Comparison of ENCODE assay signal across 7 mouse cellular contexts in the genomic region with DNA sequence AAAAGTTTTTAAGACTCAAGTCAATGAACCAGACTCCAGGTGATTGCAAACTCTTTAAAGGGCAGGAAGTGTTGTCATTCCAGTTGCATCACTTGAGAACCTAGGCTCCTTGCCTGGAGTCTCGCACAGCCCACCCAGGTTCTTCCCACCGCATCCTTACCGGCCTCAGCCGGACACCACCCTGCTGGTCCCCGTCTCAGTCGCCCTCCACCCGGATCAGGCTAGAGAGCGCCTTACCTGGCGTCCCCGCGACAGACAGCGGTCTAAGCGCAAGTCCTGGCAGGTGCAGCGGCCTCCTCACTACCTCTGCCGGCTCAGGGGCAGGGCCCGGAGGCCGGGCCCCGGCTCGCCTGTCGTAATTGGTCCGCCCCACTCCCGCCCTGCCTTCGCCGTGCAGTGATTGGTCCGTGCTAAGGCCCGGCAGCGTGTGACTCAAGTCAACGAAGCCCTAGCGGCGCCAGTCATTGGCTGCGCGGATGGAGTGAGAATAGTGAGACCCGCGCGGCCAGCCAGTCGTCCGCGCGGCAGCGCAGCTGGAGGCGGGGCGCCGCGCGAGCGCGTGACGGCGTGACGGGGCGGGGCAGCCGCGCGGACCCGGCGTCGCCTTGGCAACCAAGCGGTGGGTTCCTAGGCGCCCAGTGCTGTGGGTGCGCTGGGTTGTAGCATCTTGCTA. TPM values are rescaled to one million over a fixed set of nuclear protein-coding genes. Genes with fewer than 3 reads are reported as not detected.
DNase-seq lines count a peak whose midpoint lies in the region; ATAC-seq lines count a peak whose summit lies in the region.

A gene (minus strand): TSS at position 522 of the 673 bp plus-strand sequence.

- no peaks in the 10 kb centered on the region for H3K9me3 ChIP-seq in embryonic facial prominence, embryonic 10.5 days
- no peaks in the 10 kb centered on the region for H3K9me3 ChIP-seq in limb, embryonic 10.5 days (replicated peaks)
- no peaks in the 10 kb centered on the region for H3K9me3 ChIP-seq in midbrain, embryonic 13.5 days

- peak; percentile 96 for ATAC-seq in granulocyte monocyte progenitor cell, adult 5-6 weeks (replicated peaks; ENCODE audit: poor library complexity, severe bottlenecking)
- ATAC-seq in midbrain, embryonic 13.5 days: peak; percentile 100

- under 1% methylated on average over 60 of the region's 60 CpGs for WGBS in embryonic facial prominence, embryonic 10.5 days
- WGBS in limb, embryonic 10.5 days: under 1% methylated on average over 60 of the region's 60 CpGs
- under 1% methylated on average over 60 of the region's 60 CpGs for WGBS in midbrain, embryonic 13.5 days

- peaks cover 28% of the 10 kb centered on the region for H3K36me3 ChIP-seq in embryonic facial prominence, embryonic 10.5 days (replicated peaks)
- H3K36me3 ChIP-seq in limb, embryonic 10.5 days: peaks cover 28% of the 10 kb centered on the region
- peaks cover 26% of the 10 kb centered on the region for H3K36me3 ChIP-seq in midbrain, embryonic 13.5 days

- H3K4me3 ChIP-seq in embryonic facial prominence, embryonic 10.5 days: peak within 1 kb of the TSS; percentile 85
- H3K4me3 ChIP-seq in limb, embryonic 10.5 days: peak within 1 kb of the TSS; percentile 86
- peak within 1 kb of the TSS; percentile 83 for H3K4me3 ChIP-seq in midbrain, embryonic 13.5 days (replicated peaks)

- peak; percentile 97 for DNase-seq in adrenal gland, postnatal 10 days
- peak; percentile 98 for DNase-seq in embryonic facial prominence, embryonic 10.5 days (ENCODE audit: low spot score)
- peak; percentile 99 for DNase-seq in kidney, adult 11 months
- peak; percentile 92 for DNase-seq in limb, embryonic 10.5 days (ENCODE audit: low spot score)
- DNase-seq in spleen, adult 12 weeks (ENCODE audit: low spot score): peak; percentile 93

- H3K27ac ChIP-seq in embryonic facial prominence, embryonic 10.5 days (replicated peaks): peak within 1 kb of the TSS; percentile 91
- peak within 1 kb of the TSS; percentile 88 for H3K27ac ChIP-seq in limb, embryonic 10.5 days
- H3K27ac ChIP-seq in midbrain, embryonic 13.5 days: peak within 1 kb of the TSS; percentile 81

- H3K27me3 ChIP-seq in embryonic facial prominence, embryonic 10.5 days (replicated peaks; ENCODE audit: low read depth, poor library complexity, severe bottlenecking): no peaks in the 10 kb centered on the region
- no peaks in the 10 kb centered on the region for H3K27me3 ChIP-seq in limb, embryonic 10.5 days (ENCODE audit: low read depth, poor library complexity, severe bottlenecking)
- H3K27me3 ChIP-seq in midbrain, embryonic 13.5 days: no peaks in the 10 kb centered on the region

- H3K4me1 ChIP-seq in embryonic facial prominence, embryonic 10.5 days: peaks cover 19% of the 10 kb centered on the region
- H3K4me1 ChIP-seq in limb, embryonic 10.5 days: peaks cover 11% of the 10 kb centered on the region; the same call in 1 of the 2 replicates
- H3K4me1 ChIP-seq in midbrain, embryonic 13.5 days (replicated peaks): peaks cover 50% of the 10 kb centered on the region

- H3K4me2 ChIP-seq in midbrain, embryonic 13.5 days (replicated peaks): peak within 1 kb of the TSS; percentile 66

- H3K9ac ChIP-seq in midbrain, embryonic 13.5 days (replicated peaks): peak within 1 kb of the TSS; percentile 82

RNA-seq across cellular contexts. Expression of the gene that starts here (rescaled TPM):
- total RNA-seq in adrenal gland, postnatal 10 days (2021): 10 to 100 TPM; 29.4 to 57.0 TPM
- polyA plus RNA-seq in embryonic facial prominence, embryonic 10.5 days (2016; fragmentation: Nextera tagmentation; extraction: Ambion mirVana): 152 and 166 TPM in 2 replicates
- total RNA-seq in granulocyte monocyte progenitor cell, adult 5-6 weeks (2014; fragmentation: Nextera tagmentation): 14.6 and 18.3 TPM in 2 replicates
- 35.1 and 50.0 TPM in 2 replicates for total RNA-seq in granulocyte monocyte progenitor cell, adult 5-6 weeks (2017)
- polyA plus RNA-seq in limb, embryonic 10.5 days (2016; fragmentation: Nextera tagmentation; extraction: Ambion mirVana): 141 and 150 TPM in 2 replicates
- polyA plus RNA-seq in midbrain, embryonic 13.5 days (2015; fragmentation: Nextera tagmentation; extraction: Ambion mirVana): 155 and 168 TPM in 2 replicates

Comparison
In these comparisons a context has a peak if more than half of its experiments do, and no peak if none do; other contexts are left out.
1. Peak in every context shown above with its lines: DNase-seq, ATAC-seq, H3K4me3 ChIP-seq and H3K27ac ChIP-seq.